Mouse (Mus musculus): ENCODE results near the gene Golga2.

The Golga2 gene

GRCm38 (mm10) chr2:32287334-32287840 lies at the start of gene Golga2:
Gene Golga2, plus strand, starts transcription at chr2:32287384.
- no peak for DNase-seq (ENCODE audit: low read depth, low spot score)

GRCm38 (mm10) chr2:32237571-32237970 lies 49.6 kb upstream of the Golga2 start:
- DNase-seq (ENCODE audit: low read depth, low spot score), result no peak

- DNase-seq (ENCODE audit: low read depth, low spot score), result no peak
Observed at GRCm38 (mm10) chr2:32238708-32239435, 48.3 kb upstream of the Golga2 start.

- peak; percentile 60 for DNase-seq (ENCODE audit: low read depth, low spot score)
Observed at GRCm38 (mm10) chr2:32240591-32240990, 46.6 kb upstream of the Golga2 start.

GRCm38 (mm10) chr2:32242986-32243385 lies 44.2 kb upstream of the Golga2 start:
- no peak for DNase-seq (ENCODE audit: low read depth, low spot score)

- no peak for DNase-seq (ENCODE audit: low read depth, low spot score)
Observed at GRCm38 (mm10) chr2:32246741-32247140, 40.4 kb upstream of the Golga2 start.

GRCm38 (mm10) chr2:32248377-32249361 lies 38.5 kb upstream of the Golga2 start:
- DNase-seq (ENCODE audit: low read depth, low spot score), result no peak

GRCm38 (mm10) chr2:32251791-32252527 lies 35.2 kb upstream of the Golga2 start:
- no peak for DNase-seq (ENCODE audit: low read depth, low spot score)

- DNase-seq (ENCODE audit: low read depth, low spot score), result no peak
Observed at GRCm38 (mm10) chr2:32252658-32253057, 34.5 kb upstream of the Golga2 start.

- DNase-seq (ENCODE audit: low read depth, low spot score), result no peak
Observed at GRCm38 (mm10) chr2:32253352-32253751, 33.8 kb upstream of the Golga2 start.

- no peak for DNase-seq (ENCODE audit: low read depth, low spot score)
Observed at GRCm38 (mm10) chr2:32254563-32254962, 32.6 kb upstream of the Golga2 start.

GRCm38 (mm10) chr2:32256273-32256672 lies 30.9 kb upstream of the Golga2 start:
- no peak for DNase-seq (ENCODE audit: low read depth, low spot score)

- no peak for DNase-seq (ENCODE audit: low read depth, low spot score)
Observed at GRCm38 (mm10) chr2:32258887-32259533, 28.2 kb upstream of the Golga2 start.

GRCm38 (mm10) chr2:32259657-32260417 lies 27.3 kb upstream of the Golga2 start, which contains the start of gene Uck1:
Gene Uck1, minus strand, starts transcription at chr2:32260159.
- peak; percentile 96 for DNase-seq (ENCODE audit: low read depth, low spot score)

- peak; percentile 88 for DNase-seq (ENCODE audit: low read depth, low spot score)
Observed at GRCm38 (mm10) chr2:32260635-32261034, 26.5 kb upstream of the Golga2 start.

- DNase-seq (ENCODE audit: low read depth, low spot score), result no peak
Observed at GRCm38 (mm10) chr2:32275823-32276222, 11.4 kb upstream of the Golga2 start.

- DNase-seq (ENCODE audit: low read depth, low spot score), result no peak
Observed at GRCm38 (mm10) chr2:32282289-32282688, 4.9 kb upstream of the Golga2 start.

GRCm38 (mm10) chr2:32282727-32283126 lies 4.5 kb upstream of the Golga2 start:
- DNase-seq (ENCODE audit: low read depth, low spot score), result peak; percentile 89

- no peak for DNase-seq (ENCODE audit: low read depth, low spot score)
Observed at GRCm38 (mm10) chr2:32283986-32284385, 3.2 kb upstream of the Golga2 start.

GRCm38 (mm10) chr2:32287923-32288367 lies 761 bp downstream of the Golga2 start, which contains the start of gene Swi5:
Gene Swi5, minus strand, starts transcription at chr2:32288075.
- DNase-seq (ENCODE audit: low read depth, low spot score), result peak; percentile 100

Data from ES-CJ7 (cell line).